Mouse (Mus musculus) splenic B cell, adult 2 months (primary cell): ENCODE measurements around the gene Gm15517.
"Not testable (repeated sequence)": the region's sequence is repeated elsewhere in the genome, so short reads cannot be mapped to it uniquely, and the experiment has no call there.

Source experiments
- DNase-seq: peaks from one replicate; pipeline ENCODE4 v3.0.0-alpha.2; 2011; ENCODE audit warnings: low read depth, low spot score
- H3K27me3 ChIP-seq: 2 replicates; pipeline ENCODE4 v1.6.1; 2012; ENCODE audit warnings: mild to moderate bottlenecking, low read length, moderate library complexity, mixed read lengths; ENCODE audit not compliant: control insufficient read depth, poor library complexity, insufficient read depth, severe bottlenecking
- H3K36me3 ChIP-seq: 2 replicates; pipeline ENCODE4 v1.6.1; 2012; ENCODE audit warnings: mild to moderate bottlenecking, low read length, moderate library complexity, mixed read lengths; ENCODE audit not compliant: control insufficient read depth, poor library complexity, insufficient read depth, severe bottlenecking

The Gm15517 gene

DNA sequence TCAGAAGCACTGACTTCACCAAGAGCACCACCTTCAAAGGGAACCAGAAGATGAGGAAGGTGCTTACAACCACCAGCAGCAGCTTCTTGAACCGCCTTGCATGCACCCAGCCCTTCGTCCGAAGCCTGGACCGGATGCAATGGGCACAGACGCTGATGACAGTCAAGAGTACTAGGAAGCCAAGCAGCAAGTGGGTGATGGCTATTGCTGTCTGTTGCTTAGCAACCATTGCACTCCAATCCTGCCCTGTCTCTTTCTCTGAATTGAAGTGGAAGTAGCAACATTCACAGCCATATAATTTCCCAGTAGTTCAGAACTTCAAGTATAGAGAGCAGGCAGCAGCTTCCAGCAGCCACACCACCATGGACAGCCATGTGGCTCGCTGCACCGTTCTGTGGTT lies 20.3 kb downstream of the Gm15517 start:
- no peak for DNase-seq
- no peaks in the 10 kb centered on the region for H3K36me3 ChIP-seq
- H3K27me3 ChIP-seq, result no peaks in the 10 kb centered on the region; the same call in 1 of the 2 replicates

DNA sequence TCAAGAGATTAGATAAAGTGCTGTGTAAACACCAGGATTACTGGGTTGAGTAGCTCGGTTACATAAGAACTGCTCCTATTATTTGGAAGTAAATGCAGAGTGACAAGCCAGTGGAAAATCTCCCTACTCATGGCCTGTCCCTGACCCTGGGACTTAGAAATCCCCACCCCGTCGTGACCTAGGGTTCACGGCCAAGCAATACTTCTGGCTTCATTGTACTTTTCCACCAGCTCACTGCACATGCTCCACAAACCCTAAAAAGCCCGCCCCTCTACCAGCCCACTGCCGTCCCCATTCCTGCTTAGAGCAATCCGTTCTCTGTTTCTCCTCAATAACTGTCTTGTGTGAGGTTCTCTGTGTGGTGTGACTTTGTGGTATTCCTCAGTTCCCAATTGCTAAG lies 26.5 kb downstream of the Gm15517 start:
- Histone ChIP-seq H3K27me3 (no peaks in the 10 kb centered on the region; the same call in 1 of the 2 replicates), H3K36me3 (no peaks in the 10 kb centered on the region)
- no peak for DNase-seq

DNA sequence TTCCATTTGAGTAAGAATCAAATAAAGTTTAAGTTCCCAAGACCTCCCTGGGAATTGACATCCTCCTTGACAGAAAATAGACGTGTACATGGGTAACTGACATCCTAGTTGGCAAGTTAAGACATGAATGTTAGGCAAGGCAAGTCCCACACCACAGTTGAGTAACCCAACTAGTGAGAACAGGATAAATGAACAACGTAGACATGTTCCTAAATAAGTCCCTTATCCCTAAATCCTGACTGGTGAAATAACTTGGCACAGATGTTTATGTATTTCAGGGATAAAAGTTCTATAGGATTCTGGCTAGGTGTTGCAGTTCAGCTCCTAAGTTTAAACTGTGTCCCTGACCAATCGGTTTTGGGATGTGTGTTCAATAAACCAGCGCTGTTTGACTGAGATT lies 29.7 kb downstream of the Gm15517 start:
- no peak for DNase-seq
- H3K36me3 ChIP-seq, result no peaks in the 10 kb centered on the region
- H3K27me3 ChIP-seq, result no peaks in the 10 kb centered on the region; the same call in none of the 2 replicates

DNA sequence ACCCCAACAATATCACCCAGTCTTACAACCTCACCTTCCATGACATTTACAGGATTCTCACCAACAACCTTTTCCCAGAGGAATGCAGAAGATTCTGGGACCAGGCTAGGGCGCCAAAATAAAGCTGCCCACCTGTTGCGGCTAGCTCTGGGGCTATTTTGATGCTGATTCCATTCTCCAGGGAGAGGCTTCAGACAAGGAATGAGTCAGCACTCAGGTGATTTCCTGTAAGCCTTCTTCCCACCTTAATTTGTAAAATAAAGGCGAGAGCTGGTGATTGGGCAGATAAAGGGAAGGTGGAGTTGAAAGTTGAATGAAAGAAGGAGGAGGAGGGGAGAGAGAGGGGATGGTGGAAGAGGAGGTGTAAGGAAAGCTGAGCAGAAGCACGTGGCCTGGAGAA lies 30.2 kb downstream of the Gm15517 start:
- DNase-seq, result no peak
- H3K27me3 ChIP-seq, result no peaks in the 10 kb centered on the region; the same call in none of the 2 replicates
- no peaks in the 10 kb centered on the region for H3K36me3 ChIP-seq

DNA sequence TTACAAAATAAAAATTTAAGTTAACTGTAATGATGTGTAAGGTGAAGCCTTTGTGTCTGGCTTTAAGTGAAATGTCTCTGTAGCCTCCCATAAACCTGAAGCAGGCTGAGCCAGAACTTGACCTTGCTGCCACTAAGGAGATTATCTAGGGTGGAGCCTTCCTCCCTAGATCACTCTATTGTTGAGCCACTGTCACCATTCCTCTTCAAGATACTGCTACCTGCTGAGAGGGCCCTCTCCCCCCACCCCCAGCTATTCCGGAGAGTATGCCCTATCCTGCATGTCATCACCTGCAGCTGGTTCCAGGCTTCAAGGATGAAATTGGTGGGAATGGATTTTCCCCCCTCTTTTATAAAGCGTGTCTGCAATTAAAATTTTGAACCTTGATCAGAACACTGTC lies 36.3 kb downstream of the Gm15517 start:
- not testable (repeated sequence) for H3K27me3 ChIP-seq, H3K36me3 ChIP-seq, DNase-seq

DNA sequence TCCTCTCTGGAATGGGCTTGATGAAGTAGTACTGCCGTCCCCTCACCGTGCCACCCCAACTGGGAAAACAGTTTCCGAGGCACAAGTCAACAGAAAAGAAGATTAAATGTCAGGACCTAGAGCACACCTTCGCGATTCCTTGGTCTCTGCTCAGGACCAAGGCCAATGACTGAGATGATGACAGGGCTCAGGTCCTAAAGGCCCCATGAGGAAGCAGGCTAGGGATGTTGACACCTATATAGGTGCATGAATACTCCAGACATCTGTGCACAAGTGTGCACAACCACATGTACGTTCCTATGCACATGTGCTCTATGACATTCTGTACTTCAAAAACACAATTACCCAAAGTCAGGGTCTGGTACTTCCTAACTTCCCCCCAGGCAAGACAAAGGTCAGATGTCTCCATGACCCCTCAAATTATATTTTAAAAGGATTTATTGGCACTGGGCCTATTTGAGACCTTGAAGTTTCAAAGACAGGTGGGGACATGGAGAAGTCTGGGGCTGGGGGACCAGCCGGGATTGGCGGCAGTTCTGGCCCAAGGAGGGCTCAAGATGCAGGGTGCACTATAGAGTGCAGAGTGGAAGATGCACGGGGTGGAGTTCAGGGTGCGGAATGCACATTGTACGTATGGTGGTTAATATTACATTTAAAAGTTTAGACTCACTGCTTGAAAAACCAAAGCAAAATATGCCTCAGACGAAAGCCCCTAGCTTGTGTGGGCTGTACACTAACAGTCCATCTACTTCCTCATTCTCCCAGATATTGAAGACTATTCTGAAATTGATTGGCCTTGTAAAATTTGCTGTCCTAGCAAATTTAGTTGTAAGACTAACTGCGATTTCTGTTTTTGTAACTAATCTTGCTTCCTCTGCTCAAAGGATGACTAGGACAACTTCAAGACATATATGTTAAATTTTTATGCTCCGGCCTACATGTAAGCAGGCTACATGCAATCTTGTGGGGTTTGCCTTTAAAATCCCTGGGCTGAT lies 42.4 kb downstream of the Gm15517 start:
- no peak for DNase-seq
- no peaks in the 10 kb centered on the region for H3K36me3 ChIP-seq
- no peaks in the 10 kb centered on the region for H3K27me3 ChIP-seq

DNA sequence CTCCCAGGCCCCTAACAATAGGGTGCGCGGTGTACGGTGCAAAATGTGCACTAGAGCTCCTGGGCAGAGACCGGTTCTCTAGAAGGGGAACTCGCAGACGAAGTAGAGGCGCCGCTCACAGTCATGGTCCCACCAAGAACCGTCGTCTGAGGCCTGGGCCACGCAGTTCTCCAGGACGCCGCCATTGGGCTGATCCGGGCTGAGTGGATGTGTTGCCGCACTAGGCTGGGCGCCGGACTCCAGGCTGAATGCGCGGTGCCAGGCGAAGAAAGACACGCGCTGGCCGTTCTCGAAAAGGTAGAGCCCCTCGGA lies 43.2 kb downstream of the Gm15517 start:
- DNase-seq, result no peak
- Histone ChIP-seq H3K27me3 (no peaks in the 10 kb centered on the region), H3K36me3 (no peaks in the 10 kb centered on the region)

DNA sequence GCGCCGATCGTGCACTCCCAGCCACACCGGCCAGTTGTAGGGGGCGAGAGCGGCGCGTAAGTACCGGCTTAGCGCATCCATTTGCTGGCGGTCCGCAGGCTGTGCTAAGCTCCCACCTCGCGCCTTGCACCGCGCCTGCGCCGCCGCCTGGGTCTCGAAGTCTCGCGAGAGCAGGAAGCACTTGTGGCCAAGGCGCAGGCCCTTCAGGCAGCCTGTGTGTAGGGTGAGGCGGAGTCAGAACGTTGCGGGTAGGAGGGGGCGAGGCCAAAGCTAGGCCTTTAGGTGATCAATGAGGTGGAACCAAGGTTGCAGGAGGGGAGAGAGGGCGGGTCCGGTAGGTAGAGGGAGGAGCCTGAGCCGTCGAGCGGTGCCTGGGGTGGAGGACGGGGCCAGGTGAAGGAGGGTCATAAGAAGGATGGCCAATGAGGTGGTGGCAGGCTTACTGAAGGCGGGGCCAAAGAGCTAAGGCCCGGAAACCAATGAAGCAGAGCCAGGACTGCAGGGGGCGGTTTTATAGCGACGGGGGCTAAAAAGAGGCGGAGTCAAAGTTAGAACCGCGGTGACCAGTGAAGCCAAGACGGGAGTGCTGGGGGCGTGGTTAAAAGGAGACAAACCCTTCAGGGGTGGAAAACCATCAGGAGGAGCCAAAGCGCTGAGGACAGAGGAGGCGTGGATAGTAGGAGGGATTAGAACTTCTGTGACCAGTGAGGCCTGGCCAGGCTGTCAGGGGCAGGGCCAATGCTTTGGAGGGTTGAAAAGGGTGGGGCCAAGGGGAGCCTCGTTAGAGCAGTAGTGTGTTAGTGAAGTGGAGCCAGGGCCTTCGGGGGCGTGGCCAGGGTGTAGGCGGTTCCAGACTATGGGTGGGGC lies 43.8 kb downstream of the Gm15517 start:
- no peaks in the 10 kb centered on the region for H3K27me3 ChIP-seq
- no peaks in the 10 kb centered on the region for H3K36me3 ChIP-seq
- peak; percentile 99 for DNase-seq

DNA sequence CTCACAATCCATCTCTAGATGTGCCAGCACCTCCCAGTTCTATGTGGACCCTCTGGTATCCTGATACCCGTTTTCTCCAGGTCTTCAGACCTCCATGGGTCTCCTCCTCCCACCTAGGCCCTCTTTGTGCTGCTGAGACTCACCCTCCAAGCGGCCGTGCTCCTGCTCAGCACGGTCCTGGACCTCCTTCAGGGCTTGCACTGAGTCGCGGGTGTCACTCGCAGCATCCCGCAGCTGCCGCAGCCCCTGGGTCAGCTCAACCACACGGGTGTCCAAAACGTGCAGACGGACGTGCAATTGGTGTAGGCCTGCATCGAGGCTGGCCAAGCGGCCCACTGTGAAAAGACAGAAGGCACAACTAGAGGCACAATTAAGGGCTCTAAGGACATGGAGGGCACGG lies 44.4 kb downstream of the Gm15517 start:
- H3K27me3 ChIP-seq, result no peaks in the 10 kb centered on the region
- no peak for DNase-seq
- no peaks in the 10 kb centered on the region for H3K36me3 ChIP-seq

DNA sequence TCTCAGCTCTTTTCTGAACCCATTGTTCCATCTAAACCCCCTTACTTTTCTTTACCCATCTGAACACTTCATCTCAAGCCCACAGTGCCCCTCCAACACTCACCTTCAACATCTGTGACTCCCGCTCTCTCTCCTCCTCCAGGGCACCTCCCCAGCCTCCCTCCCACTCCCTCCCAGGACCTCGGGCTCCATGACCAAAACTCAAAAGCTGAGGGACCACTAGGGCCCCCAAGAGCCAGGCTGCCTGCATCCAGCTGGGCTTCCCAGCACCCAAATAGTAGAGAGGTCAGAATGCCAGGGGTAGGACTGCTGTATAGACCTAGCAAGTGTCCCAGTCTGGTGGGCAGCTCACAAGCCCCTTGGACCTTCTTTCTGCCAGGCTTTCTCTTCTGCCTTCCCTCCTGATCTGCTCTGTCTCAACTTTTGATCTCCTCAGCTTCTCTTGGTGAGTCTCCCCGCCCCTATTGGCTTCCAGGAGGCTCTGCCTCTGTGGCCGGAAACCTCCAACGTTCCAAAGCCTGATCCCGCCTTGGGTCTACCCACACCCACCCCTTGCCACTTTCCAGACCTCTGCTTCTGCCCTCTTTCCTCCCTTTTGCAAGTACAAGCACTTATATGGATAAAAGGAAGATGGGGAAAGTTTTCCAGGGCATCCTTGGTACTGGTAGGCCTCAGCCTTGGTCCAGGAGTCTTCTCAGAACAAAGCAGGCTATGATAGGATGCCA lies 45.4 kb downstream of the Gm15517 start, which contains the start of gene Clec11a:
TSS of gene Clec11a (minus strand) at position 387 of the 725 bp plus-strand sequence.
- Histone ChIP-seq H3K36me3 (no peaks in the 10 kb centered on the region), H3K27me3 (no peaks in the 10 kb centered on the region)
- DNase-seq, result no peak

DNA sequence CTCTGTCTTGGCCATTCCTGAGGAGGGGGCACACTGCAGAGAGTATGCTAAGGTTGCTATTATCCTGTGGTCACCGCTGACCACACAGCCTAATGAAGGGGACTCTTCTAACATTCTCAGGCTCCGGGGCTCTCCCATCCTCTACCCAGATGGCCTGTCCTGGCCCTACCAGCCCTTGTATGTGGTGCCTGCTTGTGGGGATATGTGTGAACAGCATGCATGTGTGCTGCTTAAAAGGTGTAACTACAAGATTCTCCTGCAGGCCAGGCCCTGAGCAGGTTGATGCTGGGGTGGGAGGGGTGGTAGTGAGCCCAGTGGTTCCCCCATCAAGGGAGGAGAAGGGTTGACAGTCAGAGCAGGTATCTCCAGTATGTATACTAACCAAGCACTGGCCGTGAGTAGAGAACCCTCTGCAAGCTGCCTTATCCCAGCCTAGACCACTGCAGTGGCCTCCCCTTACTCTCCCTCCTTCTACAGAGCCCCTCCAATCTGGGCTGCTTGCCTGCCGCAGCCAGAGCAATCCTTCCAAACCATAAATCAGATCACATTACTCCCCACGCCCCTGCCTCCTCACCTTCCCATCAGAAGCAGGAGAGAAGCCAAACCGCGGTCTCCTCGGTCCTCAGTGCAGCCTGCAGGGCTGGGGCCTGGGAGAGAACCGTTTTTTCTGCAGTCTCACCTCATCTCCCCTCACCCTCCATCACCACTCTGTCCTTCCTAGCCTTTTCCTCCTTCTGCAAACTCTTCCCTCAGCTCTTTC lies 46.2 kb downstream of the Gm15517 start:
- no peaks in the 10 kb centered on the region for H3K27me3 ChIP-seq
- no peaks in the 10 kb centered on the region for H3K36me3 ChIP-seq
- DNase-seq, result no peak

DNA sequence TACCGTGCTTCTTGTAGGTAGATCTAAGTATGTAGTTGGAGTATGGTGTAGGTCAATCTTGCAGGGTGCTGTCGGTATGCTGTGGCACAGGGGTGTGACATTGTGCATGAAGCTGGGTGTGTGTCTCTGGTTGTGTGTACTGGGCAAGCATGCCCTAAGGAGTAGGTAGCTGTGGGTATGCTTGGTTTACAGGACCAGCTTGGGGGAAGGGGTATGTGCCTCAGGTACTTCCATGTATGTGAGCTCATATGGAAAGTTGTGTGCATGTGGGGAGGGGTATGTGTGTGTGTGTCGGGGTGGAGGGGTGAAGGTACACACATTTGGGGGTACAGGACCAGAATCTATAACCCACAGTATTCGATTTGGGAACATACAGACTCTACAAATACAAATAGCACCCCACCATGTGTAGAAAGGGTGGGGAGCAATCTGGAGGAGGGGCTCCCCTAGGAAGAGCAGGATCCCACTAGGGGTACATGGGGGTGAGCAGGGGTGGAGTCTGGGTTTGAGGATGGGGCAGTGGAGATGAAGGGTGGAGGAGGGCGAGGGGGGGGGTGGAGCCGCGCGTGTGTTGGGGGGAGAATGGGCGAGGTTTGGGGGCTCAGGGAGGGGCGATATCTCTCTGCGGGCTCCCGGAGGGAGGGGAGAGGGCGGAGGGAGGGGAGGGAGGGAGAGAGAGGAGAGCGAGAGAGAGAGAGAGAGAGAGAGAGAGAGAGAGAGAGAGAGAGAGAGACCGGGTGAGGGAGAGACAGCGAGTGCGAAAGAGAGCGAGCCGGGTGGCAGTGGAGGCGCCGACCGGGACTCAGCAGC lies 48.4 kb downstream of the Gm15517 start, which contains the start of gene Shank1:
TSS of gene Shank1 (plus strand) at position 779 of the 810 bp plus-strand sequence.
- H3K27me3 ChIP-seq, result no peaks in the 10 kb centered on the region
- peaks cover 2% of the 10 kb centered on the region; the same call in 1 of the 2 replicates for H3K36me3 ChIP-seq
- DNase-seq, result no peak

DNA sequence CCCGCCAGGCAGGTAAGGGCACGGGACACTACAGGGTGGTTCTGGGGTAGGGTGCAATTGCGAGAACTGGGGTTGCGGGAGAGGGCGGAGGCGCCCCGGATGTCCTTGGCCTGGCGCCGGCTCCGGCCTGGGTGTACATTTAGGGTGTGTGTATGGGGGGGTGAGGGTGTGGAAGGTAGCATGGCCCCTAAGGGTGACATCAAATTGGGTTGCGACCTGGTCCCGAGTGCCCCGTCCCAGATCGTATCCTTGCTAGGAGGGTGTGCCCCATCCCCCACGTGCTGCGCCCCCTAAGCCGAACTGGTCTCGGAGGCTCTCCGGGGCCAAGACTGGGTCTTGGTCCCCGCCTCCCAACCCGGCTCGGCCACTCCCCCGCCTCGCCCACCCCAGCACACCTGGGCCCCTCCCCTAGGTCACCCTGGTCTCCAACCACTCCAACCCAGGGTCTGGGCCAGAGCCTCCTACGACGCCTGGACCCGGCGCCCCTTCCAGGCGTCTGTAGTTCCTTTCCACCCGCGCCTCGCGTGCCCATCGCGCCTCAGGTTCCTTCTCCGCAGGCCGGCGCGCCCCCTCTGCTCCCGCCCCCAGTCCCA lies 49.1 kb downstream of the Gm15517 start:
- H3K27me3 ChIP-seq, result no peaks in the 10 kb centered on the region
- peaks cover 2% of the 10 kb centered on the region; the same call in 1 of the 2 replicates for H3K36me3 ChIP-seq
- DNase-seq, result peak; percentile 46
